Mouse (Mus musculus): ENCODE measurements around the gene Gart.

DNA sequence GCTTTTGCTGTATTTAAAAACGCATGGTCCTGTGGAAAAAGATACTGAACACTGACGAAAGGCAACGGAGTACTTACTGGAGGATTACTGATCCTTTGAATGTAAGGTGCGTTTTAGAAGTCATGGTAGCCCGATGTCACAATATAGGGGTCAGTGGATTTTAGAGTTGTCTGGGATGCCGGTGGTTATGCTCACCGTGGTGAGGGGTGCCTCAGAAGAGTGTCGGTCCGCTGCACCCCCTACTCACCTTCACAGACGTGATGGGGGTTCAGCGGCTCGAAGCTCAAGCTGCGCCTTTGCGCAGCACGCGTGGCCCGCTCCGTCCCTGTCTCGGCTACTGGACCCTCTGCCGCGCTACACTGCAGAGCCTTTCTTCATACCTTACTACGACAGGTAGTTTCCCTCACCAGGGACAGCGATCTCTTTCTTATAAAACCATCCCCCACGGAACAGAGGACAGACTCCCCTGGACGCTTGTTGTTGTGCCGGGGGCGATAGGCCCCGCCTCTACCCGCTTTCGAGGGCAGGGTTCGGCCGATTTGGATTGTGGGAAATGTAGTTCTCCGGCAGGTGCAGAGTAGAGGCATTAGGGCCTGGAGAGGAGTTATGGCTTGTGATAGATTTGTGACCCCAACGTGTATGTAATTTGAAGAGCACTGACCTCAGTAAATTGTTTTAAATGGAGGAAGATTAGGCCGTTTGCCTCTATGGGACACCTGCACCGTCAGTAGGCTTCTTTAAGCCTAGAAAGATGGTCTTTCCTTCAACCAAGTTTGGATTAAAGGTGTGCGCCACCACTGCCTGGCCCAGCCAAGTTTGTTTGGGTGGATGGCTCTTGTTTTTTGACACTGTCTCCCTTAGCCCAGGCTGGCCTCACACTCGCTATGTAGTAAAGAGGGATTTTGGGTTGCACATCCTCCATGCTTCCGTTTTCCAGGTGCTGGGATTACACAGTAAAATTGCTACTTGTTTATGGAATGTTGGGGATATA, 27.9 kb downstream of the Gart start, which contains the start of gene Dnajc28:
- TF ChIP-seq POLR2A (IDR thresholded peaks at IDR 0.05; ENCODE audit: borderline replicate concordance, low read depth, low read length) (no peak), CTCF (IDR thresholded peaks at IDR 0.05; ENCODE audit: low read depth, low read length) (no peak)
